Mouse (Mus musculus): ENCODE data around the gene Cdrt4.

GRCm38 (mm10) chr11:63024136-63024535, 73.1 kb downstream of the Cdrt4 start:
- no peak for TF ChIP-seq CTCF (IDR thresholded peaks at IDR 0.05; ENCODE audit: borderline replicate concordance, control insufficient read depth, extremely low read depth, insufficient read depth, low read length, poor library complexity)
- TF ChIP-seq POLR2A (IDR thresholded peaks at IDR 0.05; ENCODE audit: control insufficient read depth, extremely low read depth, insufficient read depth, low read length, poor library complexity), result no peak

All from thymus, adult 2 months (tissue).